In genomic region chr3:122293223-122293953, GRCm38 (mm10) we compare ENCODE assay signal across 8 mouse cellular contexts. TPM values are rescaled to one million over a fixed set of nuclear protein-coding genes. Genes with fewer than 3 reads are reported as not detected.
DNase-seq lines count a peak whose midpoint lies in the region; ATAC-seq lines count a peak whose summit lies in the region.

No protein-coding gene starts in this region.

- H3K27ac ChIP-seq in neural tube, embryonic 11.5 days (ENCODE audit: low read depth, low read length), result peak overlapping the region; percentile 99
- peak overlapping the region; percentile 95 for H3K27ac ChIP-seq in embryonic facial prominence, embryonic 11.5 days (replicated peaks; ENCODE audit: low read depth, low read length)
- peak overlapping the region; percentile 92 to 94 for H3K27ac ChIP-seq in heart, embryonic 14.5 days (replicated peaks in 1 of 2; ENCODE audit: control insufficient read depth in 1 of 2, insufficient read depth in 1 of 2, low read depth in 2 of 2, low read length in 2 of 2)
- H3K27ac ChIP-seq in limb, embryonic 11.5 days (replicated peaks; ENCODE audit: low read depth, low read length), result peak overlapping the region; percentile 98
- H3K27ac ChIP-seq in midbrain, embryonic 13.5 days, result peak overlapping the region; percentile 100

- peak overlapping the region; percentile 71 for H3K4me2 ChIP-seq in neural tube, embryonic 11.5 days (ENCODE audit: low read depth)
- H3K4me2 ChIP-seq in embryonic facial prominence, embryonic 11.5 days (ENCODE audit: low read depth, low read length), result peak overlapping the region; percentile 71
- H3K4me2 ChIP-seq in heart, embryonic 14.5 days (ENCODE audit: low read length), result peak overlapping the region; percentile 83
- H3K4me2 ChIP-seq in limb, embryonic 11.5 days (ENCODE audit: low read depth, severe bottlenecking), result peak overlapping the region; percentile 67
- peak overlapping the region; percentile 76 for H3K4me2 ChIP-seq in midbrain, embryonic 13.5 days (replicated peaks)

- no peaks in the 10 kb centered on the region for H3K36me3 ChIP-seq in neural tube, embryonic 11.5 days (ENCODE audit: control insufficient read depth, insufficient read depth, low read length)
- H3K36me3 ChIP-seq in embryonic facial prominence, embryonic 11.5 days (replicated peaks; ENCODE audit: control insufficient read depth, insufficient read depth, low read depth, low read length), result no peaks in the 10 kb centered on the region
- H3K36me3 ChIP-seq in heart, embryonic 14.5 days (ENCODE audit: control insufficient read depth, insufficient read depth, low read length), result no peaks in the 10 kb centered on the region
- H3K36me3 ChIP-seq in limb, embryonic 11.5 days (ENCODE audit: control insufficient read depth, insufficient read depth, low read length), result no peaks in the 10 kb centered on the region
- H3K36me3 ChIP-seq in midbrain, embryonic 13.5 days, result no peaks in the 10 kb centered on the region

- H3K27me3 ChIP-seq in neural tube, embryonic 11.5 days (ENCODE audit: control insufficient read depth, insufficient read depth, low read length), result no peaks in the 10 kb centered on the region
- no peaks in the 10 kb centered on the region for H3K27me3 ChIP-seq in embryonic facial prominence, embryonic 11.5 days (ENCODE audit: control insufficient read depth, insufficient read depth, low read length)
- no peaks in the 10 kb centered on the region for H3K27me3 ChIP-seq in heart, embryonic 14.5 days (ENCODE audit: control insufficient read depth, insufficient read depth, low read length)
- no peaks in the 10 kb centered on the region for H3K27me3 ChIP-seq in limb, embryonic 11.5 days (ENCODE audit: control insufficient read depth, insufficient read depth, low read length)
- no peaks in the 10 kb centered on the region for H3K27me3 ChIP-seq in midbrain, embryonic 13.5 days

- 0% methylated on average over 100 of the region's 105 CpGs for WGBS in neural tube, embryonic 11.5 days
- under 1% methylated on average over 100 of the region's 105 CpGs for WGBS in embryonic facial prominence, embryonic 11.5 days
- under 1% methylated on average over 87 of the region's 105 CpGs for WGBS in heart, embryonic 14.5 days
- under 1% methylated on average over 99 of the region's 105 CpGs for WGBS in limb, embryonic 11.5 days
- under 1% methylated on average over 88 of the region's 105 CpGs for WGBS in midbrain, embryonic 13.5 days

- H3K4me3 ChIP-seq in neural tube, embryonic 11.5 days (ENCODE audit: low read depth, low read length), result peak overlapping the region; percentile 84
- H3K4me3 ChIP-seq in embryonic facial prominence, embryonic 11.5 days (ENCODE audit: low read depth, low read length), result peak overlapping the region; percentile 90
- peak overlapping the region; percentile 89 to 98 for H3K4me3 ChIP-seq in heart, embryonic 14.5 days (ENCODE audit: control insufficient read depth in 1 of 2, insufficient read depth in 1 of 2, low read depth in 1 of 2, low read length in 2 of 2)
- H3K4me3 ChIP-seq in limb, embryonic 11.5 days (ENCODE audit: low read depth, low read length), result peak overlapping the region; percentile 81
- H3K4me3 ChIP-seq in midbrain, embryonic 13.5 days (replicated peaks), result peak overlapping the region; percentile 83

- peak overlapping the region; percentile 95 for H3K9ac ChIP-seq in neural tube, embryonic 11.5 days (ENCODE audit: low read length)
- peak overlapping the region; percentile 90 for H3K9ac ChIP-seq in embryonic facial prominence, embryonic 11.5 days (replicated peaks; ENCODE audit: low read length)
- peak overlapping the region; percentile 91 for H3K9ac ChIP-seq in heart, embryonic 14.5 days (ENCODE audit: low read length)
- H3K9ac ChIP-seq in limb, embryonic 11.5 days (ENCODE audit: low read length), result peak overlapping the region; percentile 91
- H3K9ac ChIP-seq in midbrain, embryonic 13.5 days (replicated peaks), result peak overlapping the region; percentile 93

- peaks cover 14% of the 10 kb centered on the region for H3K4me1 ChIP-seq in neural tube, embryonic 11.5 days (ENCODE audit: control insufficient read depth, insufficient read depth, low read length)
- no peaks in the 10 kb centered on the region for H3K4me1 ChIP-seq in embryonic facial prominence, embryonic 11.5 days (ENCODE audit: control insufficient read depth, insufficient read depth, low read length)
- peaks cover 11 to 14% of the 10 kb centered on the region in 2 experiments; a peak in 2 of 4 replicates for H3K4me1 ChIP-seq in heart, embryonic 14.5 days (ENCODE audit: control insufficient read depth in 2 of 2, insufficient read depth in 2 of 2, low read length in 2 of 2)
- H3K4me1 ChIP-seq in limb, embryonic 11.5 days (ENCODE audit: control insufficient read depth, insufficient read depth, low read length), result peaks cover 14% of the 10 kb centered on the region
- peaks cover 54% of the 10 kb centered on the region for H3K4me1 ChIP-seq in midbrain, embryonic 13.5 days (replicated peaks)

- ATAC-seq in neural tube, embryonic 11.5 days (ENCODE audit: insufficient read depth, low FRiP score, low TSS enrichment), result peak; percentile 74
- ATAC-seq in embryonic facial prominence, embryonic 11.5 days (replicated peaks; ENCODE audit: insufficient number of reproducible peaks, low FRiP score, low TSS enrichment, low read depth), result peak; percentile 64
- peak; percentile 82 for ATAC-seq in heart, embryonic 14.5 days (ENCODE audit: insufficient number of reproducible peaks, insufficient read depth, low FRiP score, low read depth)
- peak; percentile 75 for ATAC-seq in limb, embryonic 11.5 days (ENCODE audit: insufficient number of reproducible peaks, low FRiP score, low TSS enrichment, low read depth)
- ATAC-seq in midbrain, embryonic 13.5 days, result peak; percentile 60

- H3K9me3 ChIP-seq in neural tube, embryonic 11.5 days (ENCODE audit: control insufficient read depth, low read length), result no peaks in the 10 kb centered on the region
- no peaks in the 10 kb centered on the region for H3K9me3 ChIP-seq in embryonic facial prominence, embryonic 11.5 days (replicated peaks; ENCODE audit: control insufficient read depth, low read length)
- no peaks in the 10 kb centered on the region for H3K9me3 ChIP-seq in heart, embryonic 14.5 days (ENCODE audit: control insufficient read depth, low read length)
- no peaks in the 10 kb centered on the region for H3K9me3 ChIP-seq in limb, embryonic 11.5 days (ENCODE audit: control insufficient read depth, low read length)
- H3K9me3 ChIP-seq in midbrain, embryonic 13.5 days, result no peaks in the 10 kb centered on the region

- no peak for DNase-seq in neural tube, embryonic 11.5 days (ENCODE audit: low spot score)
- DNase-seq in neural tube, embryonic 10.5 days (ENCODE audit: extremely low spot score, low spot score), result no peak
- DNase-seq in NIH3T3 (ENCODE audit: low read depth), result peak; percentile 87
- peak; percentile 72 for DNase-seq in embryonic facial prominence, embryonic 11.5 days (ENCODE audit: low spot score)
- DNase-seq in limb, embryonic 11.5 days (ENCODE audit: low spot score), result no peak
- no peak for DNase-seq in natural killer cell, adult 2 months (ENCODE audit: low spot score in 2 of 2)

RNA-seq across cellular contexts. Expression of gene Bcar3, which starts 0.5 kb away (rescaled TPM):
- 12.4 and 14.9 TPM in 2 replicates for polyA plus RNA-seq in neural tube, embryonic 11.5 days (2014; fragmentation: Nextera tagmentation; extraction: Ambion mirVana)
- 8.4 and 10.3 TPM in 2 replicates for polyA plus RNA-seq in embryonic facial prominence, embryonic 11.5 days (2014; fragmentation: Nextera tagmentation; extraction: Ambion mirVana)
- polyA plus RNA-seq in heart, embryonic 14.5 days (2014; fragmentation: Nextera tagmentation; extraction: Ambion mirVana), result 2.7 and 2.8 TPM in 2 replicates
- 3.8 and 4.1 TPM in 2 replicates for polyA plus RNA-seq in limb, embryonic 11.5 days (2014; fragmentation: Nextera tagmentation; extraction: Ambion mirVana)
- 8.0 and 8.9 TPM in 2 replicates for polyA plus RNA-seq in midbrain, embryonic 13.5 days (2015; fragmentation: Nextera tagmentation; extraction: Ambion mirVana)

RNA-seq across cellular contexts. Expression of gene Dnttip2, which starts 19.2 kb away (rescaled TPM):
- polyA plus RNA-seq in neural tube, embryonic 11.5 days (2014; fragmentation: Nextera tagmentation; extraction: Ambion mirVana), result 83.2 and 87.4 TPM in 2 replicates
- 106 and 115 TPM in 2 replicates for polyA plus RNA-seq in embryonic facial prominence, embryonic 11.5 days (2014; fragmentation: Nextera tagmentation; extraction: Ambion mirVana)
- 41.1 and 42.9 TPM in 2 replicates for polyA plus RNA-seq in heart, embryonic 14.5 days (2014; fragmentation: Nextera tagmentation; extraction: Ambion mirVana)
- polyA plus RNA-seq in limb, embryonic 11.5 days (2014; fragmentation: Nextera tagmentation; extraction: Ambion mirVana), result 102 and 107 TPM in 2 replicates
- polyA plus RNA-seq in midbrain, embryonic 13.5 days (2015; fragmentation: Nextera tagmentation; extraction: Ambion mirVana), result 62.9 and 68.4 TPM in 2 replicates

RNA-seq across cellular contexts. Expression of gene Gclm, which starts 48.0 kb away (rescaled TPM):
- 52.0 and 55.3 TPM in 2 replicates for polyA plus RNA-seq in neural tube, embryonic 11.5 days (2014; fragmentation: Nextera tagmentation; extraction: Ambion mirVana)
- 49.3 and 49.5 TPM in 2 replicates for polyA plus RNA-seq in embryonic facial prominence, embryonic 11.5 days (2014; fragmentation: Nextera tagmentation; extraction: Ambion mirVana)
- polyA plus RNA-seq in heart, embryonic 14.5 days (2014; fragmentation: Nextera tagmentation; extraction: Ambion mirVana), result 60.0 and 69.3 TPM in 2 replicates
- 45.0 and 45.1 TPM in 2 replicates for polyA plus RNA-seq in limb, embryonic 11.5 days (2014; fragmentation: Nextera tagmentation; extraction: Ambion mirVana)
- 39.7 and 45.2 TPM in 2 replicates for polyA plus RNA-seq in midbrain, embryonic 13.5 days (2015; fragmentation: Nextera tagmentation; extraction: Ambion mirVana)

Comparison
In these comparisons a context has a peak if more than half of its experiments do, and no peak if none do; other contexts are left out.
1. DNase-seq: peak in NIH3T3 (single experiment) and embryonic facial prominence, embryonic 11.5 days (single experiment); none in neural tube, embryonic 11.5 days (single experiment), neural tube, embryonic 10.5 days (single experiment), limb, embryonic 11.5 days (single experiment) and natural killer cell, adult 2 months (0 of 2).
2. Peak in every context shown above with its lines, with median percentiles within 50 percentile points of each other: ATAC-seq, H3K27ac ChIP-seq, H3K4me2 ChIP-seq, H3K4me3 ChIP-seq and H3K9ac ChIP-seq.